Mouse (Mus musculus): Measurements from ENCODE around the gene Abl1.

DNA sequence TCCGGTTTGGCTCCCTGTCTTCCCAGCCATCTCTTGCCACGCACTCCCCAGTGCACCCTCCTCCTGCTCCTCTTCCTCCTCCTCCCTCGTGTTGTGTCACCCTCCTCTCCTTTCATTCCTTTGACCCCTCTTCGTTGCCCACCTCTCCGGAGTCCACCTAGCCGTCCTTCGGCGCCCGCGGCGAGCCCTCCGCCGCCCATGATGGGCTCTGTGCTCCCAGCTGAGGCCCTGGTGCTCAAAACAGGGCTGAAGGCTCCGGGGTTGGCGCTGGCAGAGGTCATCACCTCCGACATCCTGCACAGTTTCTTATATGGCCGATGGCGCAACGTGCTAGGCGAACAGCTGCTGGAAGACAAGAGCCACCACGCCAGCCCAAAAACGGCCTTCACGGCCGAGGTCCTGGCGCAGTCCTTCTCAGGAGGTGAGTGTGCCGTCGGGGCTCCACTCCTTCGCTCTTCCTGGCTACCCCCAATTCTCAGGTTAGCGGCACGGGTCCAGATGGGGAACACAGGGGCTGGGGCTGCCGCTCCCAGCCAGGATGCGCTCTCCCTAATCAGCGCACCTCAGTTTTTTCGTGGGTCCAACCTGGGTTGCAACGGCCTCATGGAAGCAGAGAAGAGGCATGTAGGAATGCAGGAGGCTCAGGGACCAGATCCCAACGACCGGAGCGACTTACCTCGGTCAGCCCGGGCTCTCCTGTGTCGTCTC is 48.1 kb upstream of the Abl1 start, which contains the start of gene Prdm12:
- TF ChIP-seq CTCF (IDR thresholded peaks at IDR 0.05), result no peak
- TF ChIP-seq POLR2A (IDR thresholded peaks at IDR 0.05; ENCODE audit: insufficient read depth, low read depth, low read length), result no peak
